Mouse (Mus musculus): ENCODE measurements at regions not wholly inside any gene's neighbourhood (a gene's known extent, or its start where the extent isn't known, plus 50 kb on each side); places are given as distances from the start of the nearest gene placed in this dataset.

DNA sequence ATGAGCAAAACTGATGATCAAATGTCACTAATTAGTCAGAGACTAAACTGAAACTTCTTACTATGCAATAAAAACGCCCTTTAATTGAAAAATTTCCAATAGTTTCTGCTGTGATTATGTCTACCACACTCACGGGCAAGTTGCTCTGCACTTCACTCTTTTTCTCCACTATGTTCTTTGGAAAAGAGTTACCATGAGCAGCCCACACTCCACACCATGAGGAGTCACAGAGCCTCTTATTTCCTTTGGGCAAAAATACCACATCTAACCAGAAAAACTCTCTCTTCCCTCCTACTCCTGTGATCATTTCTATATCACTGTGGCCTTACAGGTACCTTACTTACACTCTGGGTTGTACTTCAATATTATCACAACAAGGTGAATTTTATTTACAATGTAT is 174.7 kb downstream of the Gm11361 start:
- WGBS: 71% methylated on average over 2 of the region's 2 CpGs
- H3K4me2 ChIP-seq (ENCODE audit: low read depth, low read length): no peak overlapping the region
- no peak overlapping the region for H3K9ac ChIP-seq (ENCODE audit: low read depth, low read length)
- H3K4me1 ChIP-seq (ENCODE audit: control insufficient read depth, insufficient read depth, low read length): no peaks in the 10 kb centered on the region
- DNase-seq (ENCODE audit: low spot score): no peak
- H3K9me3 ChIP-seq (ENCODE audit: control insufficient read depth, low read length): no peaks in the 10 kb centered on the region
- H3K27ac ChIP-seq (replicated peaks; ENCODE audit: low read depth, low read length): no peak overlapping the region
- H3K27me3 ChIP-seq (replicated peaks; ENCODE audit: control insufficient read depth, insufficient read depth, low read length): no peaks in the 10 kb centered on the region
- ATAC-seq (ENCODE audit: low read depth): no peak
- H3K4me3 ChIP-seq (ENCODE audit: low read depth, low read length): no peak overlapping the region
- no peaks in the 10 kb centered on the region for H3K36me3 ChIP-seq (ENCODE audit: control insufficient read depth, insufficient read depth, low read length)

DNA sequence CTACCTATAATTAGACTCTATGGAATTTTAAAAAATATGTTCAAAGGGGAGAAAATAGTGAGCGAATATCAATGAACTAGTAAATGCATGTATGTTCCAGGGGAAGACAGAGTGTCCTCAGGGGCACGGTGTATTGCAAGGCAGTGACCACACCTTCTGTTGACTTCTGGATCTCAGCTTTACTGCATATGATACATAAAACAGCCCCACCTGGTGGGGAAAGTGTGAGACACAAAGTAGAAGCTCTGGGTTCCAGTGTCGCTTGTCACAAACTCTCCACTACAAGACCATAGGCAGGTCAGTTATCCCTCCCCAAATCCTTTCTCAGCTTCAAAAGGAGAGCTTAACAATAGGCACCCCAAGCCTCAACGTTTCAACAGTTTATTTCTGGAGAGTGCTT is 168.8 kb downstream of the Gm11361 start:
- no peaks in the 10 kb centered on the region for H3K36me3 ChIP-seq (ENCODE audit: control insufficient read depth, insufficient read depth, low read length)
- H3K4me3 ChIP-seq (ENCODE audit: low read depth, low read length): no peak overlapping the region
- H3K4me1 ChIP-seq (ENCODE audit: control insufficient read depth, insufficient read depth, low read length): no peaks in the 10 kb centered on the region
- WGBS: 75% methylated on average over 4 of the region's 4 CpGs
- ATAC-seq (ENCODE audit: low read depth): no peak
- no peak overlapping the region for H3K4me2 ChIP-seq (ENCODE audit: low read depth, low read length)
- no peak overlapping the region for H3K9ac ChIP-seq (ENCODE audit: low read depth, low read length)
- no peaks in the 10 kb centered on the region for H3K9me3 ChIP-seq (ENCODE audit: control insufficient read depth, low read length)
- no peak for DNase-seq (ENCODE audit: low spot score)
- no peaks in the 10 kb centered on the region for H3K27me3 ChIP-seq (replicated peaks; ENCODE audit: control insufficient read depth, insufficient read depth, low read length)
- H3K27ac ChIP-seq (replicated peaks; ENCODE audit: low read depth, low read length): no peak overlapping the region

DNA sequence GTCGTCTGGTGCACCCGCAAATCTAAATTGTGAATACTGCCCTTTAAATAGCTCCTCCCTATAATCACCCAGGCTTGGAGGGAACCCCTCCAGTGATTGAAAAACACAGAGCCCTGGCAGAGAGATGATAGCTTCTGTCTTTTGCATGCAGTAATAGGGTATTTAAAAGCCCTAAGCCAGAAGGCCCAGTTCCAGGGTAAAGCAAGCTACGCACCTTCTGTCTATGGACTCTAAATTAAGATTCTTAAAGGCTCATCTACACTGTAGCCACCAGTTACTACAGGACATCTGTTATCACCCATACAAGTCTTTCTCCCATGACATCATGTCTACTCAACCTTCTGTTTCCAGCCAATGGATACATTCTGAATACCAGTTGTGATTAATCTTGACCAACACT is 167.8 kb downstream of the Gm11361 start:
- no peaks in the 10 kb centered on the region for H3K9me3 ChIP-seq (ENCODE audit: control insufficient read depth, low read length)
- H3K27ac ChIP-seq (replicated peaks; ENCODE audit: low read depth, low read length): no peak overlapping the region
- ATAC-seq (ENCODE audit: low read depth) (no peak), DNase-seq (ENCODE audit: low spot score) (no peak)
- no peaks in the 10 kb centered on the region for H3K27me3 ChIP-seq (replicated peaks; ENCODE audit: control insufficient read depth, insufficient read depth, low read length)
- H3K4me1 ChIP-seq (ENCODE audit: control insufficient read depth, insufficient read depth, low read length): no peaks in the 10 kb centered on the region
- no peak overlapping the region for H3K4me3 ChIP-seq (ENCODE audit: low read depth, low read length)
- no peaks in the 10 kb centered on the region for H3K36me3 ChIP-seq (ENCODE audit: control insufficient read depth, insufficient read depth, low read length)
- 84% methylated on average over 3 of the region's 3 CpGs for WGBS
- H3K4me2 ChIP-seq (ENCODE audit: low read depth, low read length): no peak overlapping the region
- H3K9ac ChIP-seq (ENCODE audit: low read depth, low read length): no peak overlapping the region

DNA sequence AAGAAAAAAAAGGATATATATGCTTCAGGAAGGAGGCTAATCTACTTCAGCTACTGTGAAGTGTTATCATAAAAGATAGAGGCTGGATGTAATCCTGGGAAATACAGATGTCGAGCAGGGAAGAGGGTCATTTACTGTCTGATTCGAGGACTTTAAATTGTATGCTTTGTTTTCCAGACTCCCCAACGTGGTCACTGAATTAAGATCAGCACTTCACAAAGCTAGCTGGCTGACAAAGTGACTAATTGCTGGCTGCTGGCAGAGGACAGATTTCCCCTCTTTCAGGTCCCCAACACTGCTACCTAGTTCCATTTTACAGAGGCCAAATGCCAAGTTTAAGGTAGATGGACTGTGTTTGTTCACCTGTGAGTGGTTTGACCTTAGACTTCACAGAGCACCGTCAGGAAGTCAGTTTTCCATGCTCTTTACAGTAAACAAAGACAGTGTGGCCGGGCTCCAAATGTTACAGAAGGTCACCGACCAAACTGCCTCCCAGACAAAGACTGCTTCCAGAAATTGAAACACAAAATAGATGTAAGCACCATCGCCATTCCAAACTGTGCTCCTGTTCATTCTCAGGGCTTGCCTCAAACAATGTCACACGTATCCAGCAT is 167.2 kb downstream of the Gm11361 start:
- no peak overlapping the region for H3K4me2 ChIP-seq (ENCODE audit: low read depth, low read length)
- no peaks in the 10 kb centered on the region for H3K36me3 ChIP-seq (ENCODE audit: control insufficient read depth, insufficient read depth, low read length)
- H3K27me3 ChIP-seq (replicated peaks; ENCODE audit: control insufficient read depth, insufficient read depth, low read length): no peaks in the 10 kb centered on the region
- no peaks in the 10 kb centered on the region for H3K9me3 ChIP-seq (ENCODE audit: control insufficient read depth, low read length)
- no peak overlapping the region for H3K9ac ChIP-seq (ENCODE audit: low read depth, low read length)
- DNase-seq (ENCODE audit: low spot score) (no peak), ATAC-seq (ENCODE audit: low read depth) (no peak)
- H3K4me1 ChIP-seq (ENCODE audit: control insufficient read depth, insufficient read depth, low read length): peaks cover under 1% of the 10 kb centered on the region; the same call in 1 of the 2 replicates
- no peak overlapping the region for H3K4me3 ChIP-seq (ENCODE audit: low read depth, low read length)
- WGBS: 39% methylated on average over 8 of the region's 8 CpGs
- H3K27ac ChIP-seq (replicated peaks; ENCODE audit: low read depth, low read length): no peak overlapping the region

GRCm38 (mm10) chr13:28421309-28421708 is 164.0 kb downstream of the Gm11361 start:
- no peaks in the 10 kb centered on the region for H3K9me3 ChIP-seq (ENCODE audit: control insufficient read depth, low read length)
- DNase-seq (ENCODE audit: low spot score) (no peak), ATAC-seq (ENCODE audit: low read depth) (no peak)
- H3K9ac ChIP-seq (ENCODE audit: low read depth, low read length): no peak overlapping the region
- no peak overlapping the region for H3K4me2 ChIP-seq (ENCODE audit: low read depth, low read length)
- H3K36me3 ChIP-seq (ENCODE audit: control insufficient read depth, insufficient read depth, low read length): no peaks in the 10 kb centered on the region
- no peak overlapping the region for H3K4me3 ChIP-seq (ENCODE audit: low read depth, low read length)
- H3K4me1 ChIP-seq (ENCODE audit: control insufficient read depth, insufficient read depth, low read length): peaks cover 22% of the 10 kb centered on the region
- no peak overlapping the region for H3K27ac ChIP-seq (replicated peaks; ENCODE audit: low read depth, low read length)
- WGBS: 72% methylated on average over 3 of the region's 3 CpGs
- no peaks in the 10 kb centered on the region for H3K27me3 ChIP-seq (replicated peaks; ENCODE audit: control insufficient read depth, insufficient read depth, low read length)

DNA sequence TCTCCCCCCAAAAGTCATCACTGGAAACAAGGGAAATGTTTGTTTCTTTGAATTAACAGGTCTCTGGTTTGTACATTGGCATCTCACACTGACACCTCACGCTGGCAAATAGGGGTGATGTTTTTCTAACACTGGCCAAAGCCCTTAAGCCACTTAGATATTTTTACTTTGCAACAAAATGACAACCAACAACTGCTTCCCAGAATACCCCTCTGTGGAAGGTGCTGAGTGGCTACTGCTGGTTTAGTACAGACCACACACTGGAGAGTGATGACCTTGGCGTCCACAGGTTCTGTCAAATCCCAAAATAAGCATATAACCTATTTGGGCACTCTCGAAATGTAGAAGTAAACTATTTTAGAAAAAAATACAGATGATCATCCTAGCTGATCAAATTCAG is 163.3 kb downstream of the Gm11361 start:
- ATAC-seq (ENCODE audit: low read depth) (no peak), DNase-seq (ENCODE audit: low spot score) (no peak)
- Histone ChIP-seq H3K9ac (ENCODE audit: low read depth, low read length) (no peak overlapping the region), H3K27me3 (replicated peaks; ENCODE audit: control insufficient read depth, insufficient read depth, low read length) (no peaks in the 10 kb centered on the region), H3K4me2 (ENCODE audit: low read depth, low read length) (peak overlapping the region; percentile 59; the same call in 1 of the 2 replicates), H3K27ac (replicated peaks; ENCODE audit: low read depth, low read length) (no peak overlapping the region), H3K36me3 (ENCODE audit: control insufficient read depth, insufficient read depth, low read length) (no peaks in the 10 kb centered on the region), H3K4me3 (ENCODE audit: low read depth, low read length) (no peak overlapping the region), H3K4me1 (ENCODE audit: control insufficient read depth, insufficient read depth, low read length) (peaks cover 28% of the 10 kb centered on the region), H3K9me3 (ENCODE audit: control insufficient read depth, low read length) (no peaks in the 10 kb centered on the region)
- 79% methylated on average over 3 of the region's 3 CpGs for WGBS

DNA sequence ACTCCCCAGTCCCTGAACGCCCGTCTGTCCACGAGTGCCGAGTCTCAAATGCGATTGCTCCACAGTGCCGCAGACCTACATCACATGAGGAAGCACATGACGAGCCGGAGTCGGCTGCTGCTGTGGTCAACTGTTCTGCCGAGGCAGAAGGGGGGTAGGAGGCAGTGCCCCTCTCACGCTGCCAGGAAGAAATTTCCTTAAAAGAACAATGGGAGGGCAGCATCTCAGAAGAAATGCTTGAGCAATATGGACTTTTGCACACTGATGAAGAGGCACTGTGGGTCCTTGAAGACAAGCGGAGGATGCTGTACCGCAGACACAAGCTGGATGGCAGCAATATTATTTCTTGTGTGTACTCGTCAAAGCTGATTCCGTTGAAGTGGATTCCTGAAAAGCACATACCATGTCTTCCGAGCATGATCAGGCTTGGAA is 162.6 kb downstream of the Gm11361 start:
- H3K27ac ChIP-seq (replicated peaks; ENCODE audit: low read depth, low read length): peak overlapping the region; percentile 93; the same call in 1 of the 2 replicates
- no peaks in the 10 kb centered on the region for H3K9me3 ChIP-seq (ENCODE audit: control insufficient read depth, low read length)
- peak; percentile 88 for DNase-seq (ENCODE audit: low spot score)
- H3K36me3 ChIP-seq (ENCODE audit: control insufficient read depth, insufficient read depth, low read length): no peaks in the 10 kb centered on the region
- peak overlapping the region; percentile 31 for H3K4me3 ChIP-seq (ENCODE audit: low read depth, low read length)
- peaks cover 29% of the 10 kb centered on the region for H3K4me1 ChIP-seq (ENCODE audit: control insufficient read depth, insufficient read depth, low read length)
- H3K4me2 ChIP-seq (ENCODE audit: low read depth, low read length): peak overlapping the region; percentile 59
- no peak for ATAC-seq (ENCODE audit: low read depth)
- H3K27me3 ChIP-seq (replicated peaks; ENCODE audit: control insufficient read depth, insufficient read depth, low read length): no peaks in the 10 kb centered on the region
- H3K9ac ChIP-seq (ENCODE audit: low read depth, low read length): peak overlapping the region; percentile 46; the same call in 1 of the 2 replicates
- 32% methylated on average over 16 of the region's 16 CpGs for WGBS

DNA sequence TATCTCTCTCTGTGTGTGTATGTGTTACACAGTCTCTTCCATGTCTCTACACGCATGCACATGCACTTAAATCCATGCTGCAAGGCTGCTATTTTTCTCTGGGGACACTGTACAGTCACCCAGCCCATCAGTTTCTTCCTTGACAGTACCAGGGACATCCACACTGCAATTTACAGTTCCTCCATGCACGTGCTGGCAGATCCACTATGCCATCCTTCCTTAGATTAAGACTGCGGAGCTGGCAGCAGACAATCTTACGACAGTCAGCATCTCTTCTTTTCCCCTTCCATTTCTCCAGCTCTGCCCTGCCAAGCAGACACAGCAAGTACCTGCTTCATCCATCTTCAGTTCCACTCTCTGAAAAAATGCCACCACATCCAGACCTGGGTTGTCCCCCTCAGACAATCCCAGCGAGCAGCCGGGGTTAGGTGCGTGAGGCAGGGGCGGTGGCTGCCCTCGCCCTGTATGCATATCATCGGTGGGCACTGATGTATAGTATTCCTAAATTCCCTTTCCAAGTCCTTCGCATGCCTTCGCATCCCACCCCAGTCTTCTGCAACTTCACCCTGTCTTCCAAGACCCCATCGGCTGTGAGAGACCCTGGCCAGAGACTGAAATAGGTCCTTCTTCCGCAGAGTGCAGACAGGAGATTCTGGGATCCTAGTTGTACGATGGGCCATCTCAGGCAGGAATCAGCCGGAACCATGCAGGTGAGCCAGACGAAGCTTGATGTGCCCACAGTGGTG is 161.8 kb downstream of the Gm11361 start:
- DNase-seq (ENCODE audit: low spot score): no peak
- Histone ChIP-seq H3K36me3 (ENCODE audit: control insufficient read depth, insufficient read depth, low read length) (no peaks in the 10 kb centered on the region), H3K4me1 (ENCODE audit: control insufficient read depth, insufficient read depth, low read length) (peaks cover 29% of the 10 kb centered on the region), H3K4me3 (ENCODE audit: low read depth, low read length) (peak overlapping the region; percentile 31), H3K4me2 (ENCODE audit: low read depth, low read length) (peak overlapping the region; percentile 59), H3K9me3 (ENCODE audit: control insufficient read depth, low read length) (no peaks in the 10 kb centered on the region), H3K27ac (replicated peaks; ENCODE audit: low read depth, low read length) (peak overlapping the region; percentile 93), H3K27me3 (replicated peaks; ENCODE audit: control insufficient read depth, insufficient read depth, low read length) (no peaks in the 10 kb centered on the region), H3K9ac (ENCODE audit: low read depth, low read length) (peak overlapping the region; percentile 46)
- WGBS: 80% methylated on average over 17 of the region's 17 CpGs
- ATAC-seq (ENCODE audit: low read depth): no peak

All from embryonic facial prominence, embryonic 14.5 days (tissue).